Mouse (Mus musculus) small intestine, adult 2 months (tissue): ENCODE measurements around the gene Itga9. TPM values are rescaled to one million over a fixed set of nuclear protein-coding genes. Genes with fewer than 3 reads are reported as not detected.
A peak's percentile ranks its signal among the peaks of the same experiment; 100 is the strongest.

Experiments
- H3K27ac ChIP-seq: fragments of 200-500 bp; 2 replicates; pipeline ENCODE4 v1.5.1; 2012; ENCODE audit warnings: low read depth, low read length, control low read depth, inconsistent platforms; ENCODE audit not compliant: insufficient read depth
- H3K27me3 ChIP-seq: fragments of 200-500 bp; 2 replicates; pipeline ENCODE4 v1.6.1; 2012; ENCODE audit warnings: mild to moderate bottlenecking, moderate library complexity, low read length, inconsistent platforms; ENCODE audit not compliant: control insufficient read depth, insufficient read depth
- H3K36me3 ChIP-seq: fragments of 200-500 bp; 2 replicates; pipeline ENCODE4 v1.6.1; 2012; ENCODE audit warnings: mild to moderate bottlenecking, low read length, control low read depth, inconsistent platforms; ENCODE audit not compliant: control insufficient read depth, insufficient read depth
- H3K4me1 ChIP-seq: fragments of 200-500 bp; 2 replicates; pipeline ENCODE4 v1.6.1; 2012; ENCODE audit warnings: low read length, inconsistent platforms, mixed read lengths; ENCODE audit not compliant: control insufficient read depth, insufficient read depth, insufficient read length
- H3K4me3 ChIP-seq: fragments of 200-500 bp; 2 replicates; pipeline ENCODE4 v1.5.1; 2012; ENCODE audit warnings: low read depth, mild to moderate bottlenecking, control low read depth, inconsistent platforms, low read length, moderate library complexity
- CTCF ChIP-seq: fragments of 200-500 bp; IDR thresholded peaks from 2 replicates; pipeline ENCODE4 v1.5.1; 2012; ENCODE audit warnings: low read depth, mild to moderate bottlenecking, control low read depth, inconsistent platforms, low read length, moderate library complexity, mixed read lengths; ENCODE audit not compliant: insufficient replicate concordance, insufficient read length; ENCODE audit errors: extremely low read depth
- POLR2A ChIP-seq: fragments of 200-500 bp; IDR thresholded peaks from 2 replicates; pipeline ENCODE4 v1.6.1; 2012; ENCODE audit warnings: low read depth, mild to moderate bottlenecking, control low read depth, inconsistent platforms, low read length, moderate library complexity
- WGBS: fragments of 180-500 bp; shearing (Covaris S2); methylation state at CpG from one replicate; pipeline ENCODE4 v1.1.7; 2018; 5-methylcytosine and 5-hydroxymethylcytosine counted together
- polyA plus RNA-seq: library from polyadenylated mRNA; depleted of rRNA; stranded (reverse); fragments of >200 nt; gene quantifications from 2 replicates; pipeline ENCODE4 v1.2.3, GENCODE M21; 2012

Itga9 gene
- polyA plus RNA-seq, 1 experiment: 8.0 TPM

- no peak for TF ChIP-seq CTCF
- TF ChIP-seq POLR2A: no peak
- Histone ChIP-seq H3K27me3 (no peaks in the 10 kb centered on the region), H3K36me3 (peaks cover 65% of the 10 kb centered on the region), H3K27ac (no peak overlapping the region), H3K4me1 (no peaks in the 10 kb centered on the region), H3K4me3 (no peak overlapping the region)
- 87% methylated on average over 4 of the region's 4 CpGs for WGBS
Observed at GRCm38 (mm10) chr9:118571701-118572100, 34.8 kb upstream of the Itga9 start.

DNA sequence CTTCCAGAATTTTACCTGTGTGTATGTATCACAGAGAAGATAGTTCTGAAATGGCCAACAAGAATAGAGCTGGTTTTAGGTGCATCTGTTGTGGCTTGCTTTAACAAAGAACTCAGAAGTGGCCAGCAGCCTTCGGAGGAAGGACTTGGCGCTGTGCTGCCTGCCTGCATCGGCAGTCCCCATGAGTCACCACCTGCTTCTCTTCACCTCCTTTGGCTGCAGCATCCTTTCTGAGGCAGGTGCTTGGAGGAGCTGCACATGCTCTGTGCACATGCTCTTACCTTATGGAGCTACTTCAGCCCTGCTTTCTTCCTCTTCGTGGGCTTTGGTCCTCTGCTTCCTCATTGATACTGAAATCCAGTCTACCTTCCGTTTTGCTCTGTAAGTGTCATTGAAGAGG is 31.6 kb upstream of the Itga9 start:
- no peaks in the 10 kb centered on the region for H3K27me3 ChIP-seq
- H3K36me3 ChIP-seq: peaks cover 59% of the 10 kb centered on the region
- no peaks in the 10 kb centered on the region for H3K4me1 ChIP-seq
- H3K27ac ChIP-seq: no peak overlapping the region
- 87% methylated on average over 5 of the region's 5 CpGs for WGBS
- TF ChIP-seq POLR2A (no peak), CTCF (no peak)
- no peak overlapping the region for H3K4me3 ChIP-seq

DNA sequence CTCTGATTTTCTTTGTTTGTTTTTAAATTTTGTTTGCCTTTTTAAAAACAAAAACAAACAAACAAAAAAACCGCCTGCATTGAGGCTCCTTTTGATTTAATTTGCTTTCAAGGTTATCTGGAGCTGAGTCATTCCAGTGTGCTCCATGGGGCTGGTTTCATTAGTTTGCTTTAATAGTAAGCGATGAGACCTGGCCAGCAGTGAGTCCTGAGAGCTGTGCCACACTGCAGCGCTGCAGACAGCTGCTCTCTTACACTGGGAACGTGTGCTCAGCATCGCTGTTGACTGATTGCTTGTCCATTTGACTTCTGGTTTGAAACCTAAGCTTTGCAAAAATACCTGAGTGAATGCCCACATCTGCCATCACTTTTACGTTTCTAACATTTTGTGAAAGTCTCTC is 26.1 kb upstream of the Itga9 start:
- 82% methylated on average over 6 of the region's 6 CpGs for WGBS
- Histone ChIP-seq H3K36me3 (peaks cover 52% of the 10 kb centered on the region), H3K4me1 (no peaks in the 10 kb centered on the region), H3K4me3 (no peak overlapping the region), H3K27me3 (no peaks in the 10 kb centered on the region), H3K27ac (no peak overlapping the region)
- TF ChIP-seq CTCF (no peak), POLR2A (no peak)

GRCm38 (mm10) chr9:118582757-118583156 is 23.7 kb upstream of the Itga9 start:
- Histone ChIP-seq H3K4me1 (peaks cover 7% of the 10 kb centered on the region; the same call in 1 of the 2 replicates), H3K4me3 (no peak overlapping the region), H3K27me3 (no peaks in the 10 kb centered on the region), H3K27ac (no peak overlapping the region), H3K36me3 (peaks cover 43% of the 10 kb centered on the region)
- no peak for TF ChIP-seq CTCF
- TF ChIP-seq POLR2A: no peak
- WGBS: 65% methylated on average over 6 of the region's 6 CpGs

- H3K36me3 ChIP-seq: peaks cover 30% of the 10 kb centered on the region
- no peaks in the 10 kb centered on the region for H3K27me3 ChIP-seq
- H3K27ac ChIP-seq: no peak overlapping the region
- H3K4me1 ChIP-seq: peaks cover 13% of the 10 kb centered on the region; the same call in 1 of the 2 replicates
- 56% methylated on average over 1 of the region's 1 CpGs for WGBS
- H3K4me3 ChIP-seq: no peak overlapping the region
- TF ChIP-seq CTCF (no peak), POLR2A (no peak)
Observed at GRCm38 (mm10) chr9:118584838-118585237, 21.7 kb upstream of the Itga9 start.

DNA sequence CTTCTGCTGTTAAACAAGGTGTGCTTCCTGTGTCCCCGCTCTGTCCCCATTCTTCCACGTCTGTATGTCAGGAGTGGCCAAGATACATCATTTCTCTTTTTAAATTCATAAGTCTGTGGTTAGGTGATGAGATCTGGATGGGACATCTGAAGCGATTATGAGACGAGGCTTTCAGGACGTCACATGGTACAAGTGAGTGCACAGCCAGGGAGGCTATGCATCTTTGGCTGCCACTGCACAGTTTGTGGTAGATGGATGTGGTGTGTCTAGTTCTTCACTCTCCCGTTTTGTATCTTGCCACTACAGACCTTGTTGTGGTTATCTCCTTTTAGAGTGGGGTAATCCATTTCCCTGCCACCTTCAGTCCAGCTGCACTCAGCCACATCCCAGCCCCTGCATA is 20.5 kb upstream of the Itga9 start:
- TF ChIP-seq POLR2A (no peak), CTCF (no peak)
- WGBS: 69% methylated on average over 6 of the region's 6 CpGs
- H3K4me1 ChIP-seq: peaks cover 18% of the 10 kb centered on the region; the same call in 1 of the 2 replicates
- H3K27ac ChIP-seq: no peak overlapping the region
- H3K36me3 ChIP-seq: peaks cover 23% of the 10 kb centered on the region
- no peak overlapping the region for H3K4me3 ChIP-seq
- H3K27me3 ChIP-seq: no peaks in the 10 kb centered on the region

DNA sequence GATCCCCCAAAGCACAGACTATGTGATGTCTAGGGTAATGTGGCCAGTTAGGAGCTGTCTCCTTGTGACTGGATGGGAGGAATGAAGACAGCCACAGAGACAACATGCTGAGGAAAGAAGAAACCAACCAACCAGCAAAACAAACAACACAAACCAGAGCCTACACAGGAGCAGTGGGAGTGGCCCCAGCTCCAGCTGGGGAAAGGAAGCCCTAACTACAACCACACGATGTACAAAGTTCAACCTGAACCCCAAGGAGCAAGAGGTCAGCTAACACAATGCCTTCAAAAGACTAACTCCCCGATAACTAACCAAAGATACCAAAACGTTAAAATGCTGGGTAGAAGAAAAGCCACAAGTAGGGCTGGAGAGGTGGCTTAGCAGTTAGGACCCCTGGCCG is 19.4 kb upstream of the Itga9 start:
- TF ChIP-seq POLR2A: no peak
- no peak for TF ChIP-seq CTCF
- WGBS: 39% methylated on average over 4 of the region's 4 CpGs
- H3K4me3 ChIP-seq: no peak overlapping the region
- H3K4me1 ChIP-seq: peaks cover 18% of the 10 kb centered on the region; the same call in 1 of the 2 replicates
- no peaks in the 10 kb centered on the region for H3K27me3 ChIP-seq
- peaks cover 16% of the 10 kb centered on the region for H3K36me3 ChIP-seq
- H3K27ac ChIP-seq: no peak overlapping the region

GRCm38 (mm10) chr9:118589249-118589648 is 17.2 kb upstream of the Itga9 start:
- H3K4me3 ChIP-seq: no peak overlapping the region
- H3K4me1 ChIP-seq: peaks cover 18% of the 10 kb centered on the region; the same call in 1 of the 2 replicates
- WGBS: 13% methylated on average over 3 of the region's 3 CpGs
- H3K27ac ChIP-seq: no peak overlapping the region
- H3K27me3 ChIP-seq: no peaks in the 10 kb centered on the region
- TF ChIP-seq POLR2A: no peak
- peak; percentile 23; the same call in 1 of the 2 replicates for TF ChIP-seq CTCF
- peaks cover 3% of the 10 kb centered on the region; the same call in 1 of the 2 replicates for H3K36me3 ChIP-seq
